Mouse (Mus musculus) thymus, adult 2 months (tissue): ENCODE results near the gene Brk1. TPM values are rescaled to one million over a fixed set of nuclear protein-coding genes. Genes with fewer than 3 reads are reported as not detected.
A peak's percentile ranks its signal among the peaks of the same experiment; 100 is the strongest.

ENCODE experiments used
- DNase-seq: peaks from one replicate; pipeline ENCODE4 v3.0.0; 2021
- H3K27ac ChIP-seq: fragments of 200-500 bp; 2 replicates; pipeline ENCODE4 v1.5.1; 2012; ENCODE audit warnings: low read length, control low read depth; ENCODE audit not compliant: control insufficient read depth, insufficient read depth
- H3K27me3 ChIP-seq: fragments of 200-500 bp; 2 replicates; pipeline ENCODE4 v1.6.1; 2012; ENCODE audit warnings: mild to moderate bottlenecking, low read length, moderate library complexity, mixed read lengths; ENCODE audit not compliant: control insufficient read depth, insufficient read depth
- H3K36me3 ChIP-seq: fragments of 200-500 bp; 2 replicates; pipeline ENCODE4 v1.6.1; 2012; ENCODE audit warnings: mild to moderate bottlenecking, low read length, moderate library complexity; ENCODE audit not compliant: control insufficient read depth, insufficient read depth
- H3K4me1 ChIP-seq: fragments of 200-500 bp; replicated peaks from 2 replicates; pipeline ENCODE4 v1.6.1; 2012; ENCODE audit warnings: low read length; ENCODE audit not compliant: control insufficient read depth, insufficient read depth
- H3K4me3 ChIP-seq: fragments of 200-500 bp; 2 replicates; pipeline ENCODE4 v1.5.1; 2012; ENCODE audit warnings: mild to moderate bottlenecking, low read length, control low read depth, moderate library complexity; ENCODE audit not compliant: control insufficient read depth, insufficient read depth
- CTCF ChIP-seq: fragments of 200-500 bp; IDR thresholded peaks from 2 replicates; pipeline ENCODE4 v1.5.1; 2012; ENCODE audit warnings: mild to moderate bottlenecking, control low read depth, low read length, moderate library complexity, borderline replicate concordance; ENCODE audit not compliant: control insufficient read depth, poor library complexity, insufficient read depth; ENCODE audit errors: extremely low read depth
- POLR2A ChIP-seq: fragments of 200-500 bp; IDR thresholded peaks from 2 replicates; pipeline ENCODE4 v1.6.1; 2012; ENCODE audit warnings: mild to moderate bottlenecking, low read length, control low read depth, moderate library complexity; ENCODE audit not compliant: control insufficient read depth, poor library complexity, insufficient read depth; ENCODE audit errors: extremely low read depth
- whole genome bisulfite sequencing: fragments of 180-500 bp; shearing (Covaris S2); methylation state at CpG from one replicate; pipeline ENCODE4 v1.1.7; 2018; 5-methylcytosine and 5-hydroxymethylcytosine counted together
- polyA plus RNA-seq: library from polyadenylated mRNA; depleted of rRNA; stranded (reverse); fragments of >200 nt; gene quantifications from 2 replicates; pipeline ENCODE4 v1.2.3, GENCODE M21; 2012

The Brk1 gene
- polyA plus RNA-seq, 1 experiment = 243 TPM

DNA sequence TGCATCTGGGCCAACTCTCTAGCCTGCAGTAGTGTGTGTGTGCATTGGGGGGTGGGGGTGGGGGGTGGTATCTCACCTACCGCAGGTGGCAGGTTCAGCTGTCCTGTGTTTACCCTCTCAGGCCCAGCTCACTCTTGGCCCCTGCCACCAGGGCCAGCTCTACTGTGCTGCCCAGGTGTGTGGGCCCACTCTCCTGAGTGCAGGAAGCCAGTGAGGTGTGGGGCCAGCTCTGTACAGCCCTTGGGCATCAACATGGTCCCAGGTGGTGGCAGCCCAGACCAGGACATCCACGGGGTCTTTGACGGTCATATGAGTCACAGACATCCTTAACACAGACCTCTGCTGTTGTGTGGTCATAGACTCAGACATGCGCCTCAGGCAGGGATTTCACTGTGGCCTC, 28.3 kb downstream of the Brk1 start:
- Histone ChIP-seq H3K36me3 (peaks cover 27% of the 10 kb centered on the region), H3K4me1 (no peaks in the 10 kb centered on the region), H3K4me3 (no peak overlapping the region), H3K27ac (no peak overlapping the region), H3K27me3 (no peaks in the 10 kb centered on the region)
- DNase-seq = no peak
- WGBS = 93% methylated on average over 4 of the region's 4 CpGs
- TF ChIP-seq CTCF (no peak), POLR2A (no peak)

DNA sequence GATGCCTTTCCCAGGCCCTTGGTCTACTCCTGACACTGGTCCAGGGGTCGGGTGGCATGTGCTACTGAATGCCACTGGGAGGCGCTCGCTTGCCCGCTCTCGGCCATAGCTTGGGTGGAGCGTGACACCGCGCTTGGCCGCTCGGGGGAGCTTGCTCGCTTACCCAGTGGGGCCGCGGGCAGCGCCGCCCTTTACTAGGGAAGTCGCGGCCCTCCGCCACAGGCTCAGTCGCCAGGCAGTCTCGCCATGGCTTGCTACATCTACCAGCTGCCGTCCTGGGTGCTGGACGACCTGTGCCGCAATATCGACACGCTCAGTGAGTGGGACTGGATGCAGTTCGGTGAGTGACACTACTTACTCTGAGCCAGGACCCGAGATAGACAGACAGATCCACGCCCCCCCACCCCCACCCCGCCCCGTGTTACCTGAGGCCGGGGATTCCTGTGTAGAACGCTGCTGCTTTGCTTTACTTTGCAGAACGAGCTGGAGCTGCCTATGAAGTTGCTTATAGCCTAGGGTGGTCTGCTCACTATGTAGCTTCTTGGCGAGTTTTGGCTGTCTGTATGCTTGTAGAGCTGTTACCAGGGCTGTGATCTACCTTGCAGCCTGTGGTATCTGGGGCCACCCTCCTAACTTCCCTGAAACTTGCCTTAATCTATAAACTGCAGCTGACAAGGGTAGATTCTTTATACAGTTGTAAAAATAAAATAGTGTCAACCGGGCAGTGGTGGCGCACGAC, 33.9 kb downstream of the Brk1 start, which contains the start of gene Irak2:
Gene Irak2, plus strand, starts transcription at position 166 of the 739 bp plus-strand sequence.
- DNase-seq = peak; percentile 97
- peak within 1 kb of the TSS; percentile 60 for H3K4me3 ChIP-seq
- H3K27ac ChIP-seq = no peak within 1 kb of the TSS
- 6% methylated on average over 37 of the region's 37 CpGs for WGBS
- H3K36me3 ChIP-seq = no peaks in the 10 kb centered on the region
- no peaks in the 10 kb centered on the region for H3K27me3 ChIP-seq
- peak; percentile 99 for TF ChIP-seq CTCF
- TF ChIP-seq POLR2A = 0 out of 2 replicates have a peak, but pooled peaks have one; percentile 22
- H3K4me1 ChIP-seq = no peaks in the 10 kb centered on the region

DNA sequence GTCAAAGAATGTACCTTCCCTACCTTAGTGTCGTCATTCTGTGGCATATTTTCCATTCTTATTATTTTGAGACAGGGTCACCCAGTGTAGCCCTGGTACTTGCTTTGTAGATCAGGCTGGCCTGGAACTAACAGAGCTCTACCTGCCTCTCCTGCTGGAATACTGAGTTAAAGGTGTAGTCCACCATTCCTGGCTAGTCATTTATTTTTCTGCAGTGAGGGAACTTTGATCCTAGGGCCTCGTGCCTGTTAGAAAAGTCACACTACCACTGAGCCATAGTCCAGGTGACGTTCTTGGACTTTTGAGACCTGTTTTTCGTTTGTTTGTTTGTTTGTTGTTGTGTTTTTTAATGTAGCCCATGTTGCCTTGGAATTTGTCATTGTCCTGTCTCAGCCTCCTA, 34.6 kb downstream of the Brk1 start:
- DNase-seq = no peak
- no peak overlapping the region for H3K27ac ChIP-seq
- H3K36me3 ChIP-seq = no peaks in the 10 kb centered on the region
- no peaks in the 10 kb centered on the region for H3K4me1 ChIP-seq
- WGBS = 88% methylated on average over 4 of the region's 4 CpGs
- TF ChIP-seq CTCF = no peak
- no peak for TF ChIP-seq POLR2A
- no peak overlapping the region for H3K4me3 ChIP-seq
- no peaks in the 10 kb centered on the region for H3K27me3 ChIP-seq

DNA sequence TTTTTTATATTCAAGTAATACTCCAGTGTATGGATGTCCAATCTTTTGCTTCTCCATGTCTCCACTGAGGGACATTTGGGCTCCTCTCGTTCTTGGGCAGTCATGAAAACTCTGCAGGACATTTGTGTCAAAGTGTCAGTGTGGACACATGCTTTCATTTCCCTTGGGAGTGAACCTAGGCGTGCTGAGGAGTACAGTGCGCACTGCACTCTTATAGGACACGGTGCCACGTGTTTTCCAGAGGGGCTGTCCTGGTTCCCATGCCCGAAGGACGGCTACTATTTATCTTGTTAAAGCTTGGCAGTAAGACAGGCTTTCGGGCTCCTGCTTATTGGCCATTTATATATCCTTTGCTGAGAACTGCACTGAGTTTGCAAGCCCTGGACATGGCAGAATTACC, 38.0 kb downstream of the Brk1 start:
- 92% methylated on average over 8 of the region's 8 CpGs for WGBS
- Histone ChIP-seq H3K36me3 (no peaks in the 10 kb centered on the region), H3K27me3 (no peaks in the 10 kb centered on the region), H3K27ac (no peak overlapping the region), H3K4me1 (peaks cover 8% of the 10 kb centered on the region), H3K4me3 (no peak overlapping the region)
- no peak for TF ChIP-seq POLR2A
- no peak for TF ChIP-seq CTCF
- DNase-seq = no peak

DNA sequence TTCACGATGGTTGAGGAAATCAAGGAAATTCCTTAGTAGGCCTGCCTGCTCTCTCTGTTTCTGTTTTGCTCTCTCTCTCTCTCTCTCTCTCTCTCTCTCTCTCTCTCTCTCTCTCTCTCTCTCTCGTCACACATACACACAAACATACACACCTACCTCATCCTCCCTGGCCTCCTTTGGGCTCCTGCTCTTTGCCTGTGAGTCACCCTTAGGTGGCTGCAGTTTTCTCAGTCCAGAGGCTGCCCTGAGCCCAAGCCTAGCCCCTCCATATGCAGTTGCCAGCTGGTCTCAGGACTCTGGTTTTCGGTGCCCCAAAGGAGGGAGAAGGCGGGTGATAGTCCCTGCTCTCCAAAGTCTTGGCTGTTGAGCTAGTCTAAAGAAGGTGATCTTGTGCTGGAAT, 38.4 kb downstream of the Brk1 start:
- WGBS = 92% methylated on average over 4 of the region's 4 CpGs
- no peak for DNase-seq
- no peak overlapping the region for H3K27ac ChIP-seq

DNA sequence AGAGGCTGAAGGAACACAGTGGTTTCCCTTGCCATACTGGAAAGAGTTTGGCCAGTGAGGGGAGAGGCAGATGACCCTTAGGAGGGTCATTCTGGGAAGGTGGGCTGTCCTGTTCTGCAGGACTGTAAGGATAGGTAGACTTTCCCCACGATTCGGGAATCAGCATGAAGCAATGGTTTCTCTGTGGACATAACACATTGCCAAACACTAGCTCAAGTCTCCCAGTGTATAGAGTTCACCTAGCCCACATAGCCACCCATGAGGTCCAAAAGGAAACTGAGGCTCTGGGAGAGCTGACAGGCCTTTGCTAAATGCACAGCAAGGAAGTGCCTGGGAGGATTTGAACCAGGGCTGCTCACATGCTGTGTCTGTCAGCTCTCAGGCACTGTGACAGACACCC, 39.4 kb downstream of the Brk1 start:
- TF ChIP-seq POLR2A = no peak
- TF ChIP-seq CTCF = no peak
- Histone ChIP-seq H3K27me3 (no peaks in the 10 kb centered on the region), H3K4me3 (no peak overlapping the region), H3K36me3 (no peaks in the 10 kb centered on the region), H3K4me1 (peaks cover 8% of the 10 kb centered on the region), H3K27ac (no peak overlapping the region)
- 96% methylated on average over 2 of the region's 2 CpGs for WGBS
- DNase-seq = no peak

More for the DNA sequence above, 38.4 kb downstream of the Brk1 start:
- Histone ChIP-seq H3K4me1 (peaks cover 8% of the 10 kb centered on the region), H3K27me3 (no peaks in the 10 kb centered on the region), H3K36me3 (no peaks in the 10 kb centered on the region), H3K4me3 (no peak overlapping the region)
- TF ChIP-seq CTCF = no peak
- TF ChIP-seq POLR2A = no peak

DNA sequence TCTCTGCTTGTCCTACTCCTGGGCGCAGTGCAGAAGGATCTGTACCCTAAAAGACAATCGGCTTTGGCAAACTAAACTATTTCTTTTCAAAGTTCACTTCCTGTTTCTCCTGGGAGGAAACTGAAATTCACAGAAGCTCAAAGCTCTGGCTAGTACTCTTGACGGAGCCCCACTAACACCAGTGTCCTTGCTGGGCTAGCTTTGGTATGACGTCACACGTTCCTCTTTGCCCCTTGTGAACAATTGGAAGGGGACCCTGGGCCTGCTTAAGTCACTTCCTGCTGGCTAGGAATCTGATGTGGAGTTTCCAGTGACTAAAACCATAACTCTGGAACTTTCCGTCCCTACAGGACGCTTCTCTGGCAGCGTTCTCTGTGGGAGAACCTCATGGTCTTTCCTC, 40.2 kb downstream of the Brk1 start:
- no peaks in the 10 kb centered on the region for H3K27me3 ChIP-seq
- no peaks in the 10 kb centered on the region for H3K36me3 ChIP-seq
- no peak for TF ChIP-seq POLR2A
- TF ChIP-seq CTCF = no peak
- no peak overlapping the region for H3K4me3 ChIP-seq
- H3K4me1 ChIP-seq = peaks cover 8% of the 10 kb centered on the region
- no peak for DNase-seq
- no peak overlapping the region; the same call in 1 of the 2 replicates for H3K27ac ChIP-seq
- whole genome bisulfite sequencing = 51% methylated on average over 8 of the region's 8 CpGs
